ENCODE assay signal across 9 mouse cellular contexts in genomic region chr4:105364496-105364895, GRCm38 (mm10).
A peak's percentile ranks its signal among the peaks of the same experiment; 100 is the strongest.
DNase-seq lines count a peak whose midpoint lies in the region; ATAC-seq and TF ChIP-seq lines count a peak whose summit lies in the region.
"Had no signal": no experiment of that assay in that cellular context is flagged by ENCODE, and none has a peak within 500 bp of the region (broad histone marks: within the 10 kb centered on the region; RNA-seq: fewer than 3 reads in every experiment).

No protein-coding gene starts in this region.

- H3K9ac ChIP-seq in midbrain, postnatal 0 days (replicated peaks; ENCODE audit: low read length, poor library complexity, severe bottlenecking), result no peak overlapping the region
- no peak overlapping the region for H3K9ac ChIP-seq in midbrain, embryonic 11.5 days (ENCODE audit: low read length)

- no peaks in the 10 kb centered on the region for H3K9me3 ChIP-seq in midbrain, postnatal 0 days (ENCODE audit: low read length)
- no peaks in the 10 kb centered on the region for H3K9me3 ChIP-seq in midbrain, embryonic 11.5 days (ENCODE audit: control insufficient read depth, low read length)

- no peak overlapping the region for H3K27ac ChIP-seq in midbrain, postnatal 0 days (ENCODE audit: low read depth, low read length)
- no peak overlapping the region for H3K27ac ChIP-seq in midbrain, embryonic 11.5 days (ENCODE audit: low read depth, low read length)
- H3K27ac ChIP-seq in brown adipose tissue, adult 24 weeks (replicated peaks; ENCODE audit: low read depth, low read length), result peak overlapping the region; percentile 90

- ATAC-seq in midbrain, postnatal 0 days (ENCODE audit: low FRiP score), result no peak
- ATAC-seq in midbrain, embryonic 11.5 days (ENCODE audit: low FRiP score), result no peak

- no peaks in the 10 kb centered on the region for H3K4me1 ChIP-seq in midbrain, postnatal 0 days (ENCODE audit: insufficient read depth, low read length)
- H3K4me1 ChIP-seq in midbrain, embryonic 11.5 days (ENCODE audit: control insufficient read depth, insufficient read depth, low read length), result no peaks in the 10 kb centered on the region
- peaks cover 9% of the 10 kb centered on the region; the same call in 1 of the 2 replicates for H3K4me1 ChIP-seq in brown adipose tissue, adult 24 weeks (ENCODE audit: control insufficient read depth, insufficient read depth, insufficient read length, low read length)

- H3K27me3 ChIP-seq in midbrain, postnatal 0 days (ENCODE audit: insufficient read depth, low read length), result no peaks in the 10 kb centered on the region
- no peaks in the 10 kb centered on the region for H3K27me3 ChIP-seq in midbrain, embryonic 11.5 days (ENCODE audit: control insufficient read depth, insufficient read depth, low read length)

- TF ChIP-seq CTCF in midbrain, postnatal 0 days (IDR thresholded peaks at IDR 0.05), result no peak

- H3K36me3 ChIP-seq in midbrain, postnatal 0 days (ENCODE audit: insufficient read depth, low read length), result no peaks in the 10 kb centered on the region
- H3K36me3 ChIP-seq in midbrain, embryonic 11.5 days (ENCODE audit: control insufficient read depth, insufficient read depth, low read length), result no peaks in the 10 kb centered on the region
- H3K36me3 ChIP-seq: G1E had no signal

- intact Hi-C loops in heart, postnatal 10 days (cut with DNase I), result loop anchor here (5.0 kb wide), 1 partner anchor 87 kb away; no protein-coding TSS in a partner anchor

- no peak overlapping the region for H3K4me3 ChIP-seq in midbrain, postnatal 0 days (ENCODE audit: low read depth, low read length)
- H3K4me3 ChIP-seq in midbrain, embryonic 11.5 days (ENCODE audit: low read depth, low read length), result no peak overlapping the region
- no peak overlapping the region for H3K4me3 ChIP-seq in brown adipose tissue, adult 24 weeks (ENCODE audit: insufficient read depth, low read depth, low read length)

- whole genome bisulfite sequencing in midbrain, postnatal 0 days, result 74% methylated on average over 6 of the region's 6 CpGs
- WGBS in midbrain, embryonic 11.5 days, result 88% methylated on average over 6 of the region's 6 CpGs

- no peak overlapping the region for H3K4me2 ChIP-seq in midbrain, postnatal 0 days (ENCODE audit: low read depth, low read length, poor library complexity, severe bottlenecking)
- H3K4me2 ChIP-seq in midbrain, embryonic 11.5 days, result no peak overlapping the region

- peak; percentile 21 for DNase-seq in midbrain, postnatal 0 days (ENCODE audit: low spot score)
- no peak for DNase-seq in midbrain, embryonic 11.5 days (ENCODE audit: low spot score, missing footprints)
- peak; percentile 61 to 66 for DNase-seq in heart, postnatal 10 days
- DNase-seq in skeletal muscle tissue, adult 2 months (ENCODE audit: low read depth, low spot score), result peak; percentile 69
- no peak for DNase-seq in right cerebral cortex, postnatal 25 days
- no peak for DNase-seq in thymus, postnatal 14 days
- DNase-seq: thymus, postnatal 25 days had no signal

Comparison
In these comparisons a context has a peak if more than half of its experiments do, and no peak if none do; other contexts are left out.
1. DNase-seq: peak in midbrain, postnatal 0 days (single experiment), heart, postnatal 10 days (2 of 2) and skeletal muscle tissue, adult 2 months (single experiment); none in midbrain, embryonic 11.5 days (single experiment), right cerebral cortex, postnatal 25 days (single experiment) and thymus, postnatal 14 days (single experiment).